Mouse (Mus musculus) heart, embryonic 14.5 days (tissue): ENCODE measurements at regions not wholly inside any gene's neighbourhood (a gene's known extent, or its start where the extent isn't known, plus 50 kb on each side); places are given as distances from the start of the nearest gene placed in this dataset.

Experiments used
- ATAC-seq: fragments of 200-750 bp; cut with Nextera tagmentation; 2 replicates; pipeline ENCODE4 v1.8.0; 2017; ENCODE audit warnings: low read depth, moderate TSS enrichment; ENCODE audit not compliant: insufficient number of reproducible peaks, insufficient read depth, low FRiP score
- H3K27ac ChIP-seq, 2 experiments: fragments of 200-500 bp in 1 of 2; fragments of 300-500 bp in 1 of 2; sonication (generic) in 1 of 2; replicated peaks in 1 of 2; 2 replicates each; pipeline ENCODE4 v1.5.1; 2012 to 2014; ENCODE audit warnings: low read depth in 2 of 2, low read length in 2 of 2, control low read depth in 1 of 2, mild to moderate bottlenecking in 1 of 2, mixed read lengths in 1 of 2; ENCODE audit not compliant: control insufficient read depth in 1 of 2, insufficient read depth in 1 of 2
- H3K27me3 ChIP-seq: fragments of 300-500 bp; sonication (generic); 2 replicates; pipeline ENCODE4 v1.6.1; 2014; ENCODE audit warnings: mild to moderate bottlenecking, low read length, control low read depth; ENCODE audit not compliant: control insufficient read depth, insufficient read depth
- H3K36me3 ChIP-seq: fragments of 300-500 bp; sonication (generic); 2 replicates; pipeline ENCODE4 v1.6.1; 2014; ENCODE audit warnings: mild to moderate bottlenecking, control low read depth, low read length, mixed read lengths; ENCODE audit not compliant: control insufficient read depth, insufficient read depth
- H3K4me1 ChIP-seq, 2 experiments: fragments of 200-500 bp in 1 of 2; fragments of 300-500 bp in 1 of 2; sonication (generic) in 1 of 2; 2 replicates each; pipeline ENCODE4 v1.6.1; 2012 to 2014; ENCODE audit warnings: low read length in 2 of 2, control low read depth in 1 of 2, mixed read lengths in 1 of 2; ENCODE audit not compliant: control insufficient read depth in 2 of 2, insufficient read depth in 2 of 2
- H3K4me2 ChIP-seq: fragments of 300-500 bp; sonication (generic); 2 replicates; pipeline ENCODE4 v1.6.1; 2014; ENCODE audit warnings: mild to moderate bottlenecking, low read length
- H3K4me3 ChIP-seq, 2 experiments: fragments of 200-500 bp in 1 of 2; fragments of 300-500 bp in 1 of 2; sonication (generic) in 1 of 2; 2 replicates each; pipeline ENCODE4 v1.5.1; 2012 to 2014; ENCODE audit warnings: low read length in 2 of 2, mild to moderate bottlenecking in 2 of 2, control low read depth in 1 of 2, low read depth in 1 of 2, moderate library complexity in 1 of 2; ENCODE audit not compliant: control insufficient read depth in 1 of 2, insufficient read depth in 1 of 2
- H3K9ac ChIP-seq: fragments of 300-500 bp; sonication (generic); 2 replicates; pipeline ENCODE4 v1.6.1; 2014; ENCODE audit warnings: mild to moderate bottlenecking, low read length
- H3K9me3 ChIP-seq: fragments of 300-500 bp; sonication (generic); 2 replicates; pipeline ENCODE4 v1.6.1; 2016; ENCODE audit warnings: low read length, control low read depth; ENCODE audit not compliant: control insufficient read depth
- WGBS: fragments of 180-500 bp; shearing (Covaris S2); extraction: QIAGEN DNeasy Blood & Tissue Kit; methylation state at CpG from one replicate; pipeline ENCODE4 v1.1.7; 2014; 5-methylcytosine and 5-hydroxymethylcytosine counted together
- microRNA counts: library from miRNA; unstranded; fragments of <30 nt; microRNA quantifications from one replicate; lab custom pipeline; 2016
- microRNA-seq: library from miRNA; unstranded; fragments of <30 nt; microRNA quantifications from one replicate; pipeline ENCODE4, GENCODE M21; 2016

DNA sequence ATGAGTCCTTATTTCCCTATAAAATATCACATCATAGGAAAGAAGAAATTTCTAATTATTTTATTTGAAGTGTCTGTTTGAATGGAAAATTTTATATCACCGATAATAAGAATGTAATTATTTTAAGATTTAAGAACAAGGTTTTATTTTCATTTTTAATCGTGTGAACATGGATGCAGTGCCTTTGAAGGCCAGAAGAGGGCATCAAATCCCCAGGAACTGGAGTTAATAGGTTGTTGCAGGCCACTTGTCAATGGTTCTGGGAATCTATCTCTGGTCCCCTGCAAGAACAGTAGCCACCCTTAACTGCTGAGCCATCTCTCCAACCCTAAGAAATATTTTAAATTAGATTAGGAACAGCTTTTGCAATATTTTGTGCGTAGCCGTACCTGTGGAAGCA is 66.5 kb upstream of the 4933415F23Rik start:
- Histone ChIP-seq H3K27me3 (no peaks in the 10 kb centered on the region), H3K27ac (no peak overlapping the region), H3K4me3 (no peak overlapping the region), H3K9ac (no peak overlapping the region), H3K4me2 (no peak overlapping the region), H3K4me1 (peaks cover 0 to under 1% of the 10 kb centered on the region in 2 experiments; a peak in 1 of 4 replicates), H3K9me3 (peaks cover 6% of the 10 kb centered on the region; the same call in 1 of the 2 replicates), H3K36me3 (no peaks in the 10 kb centered on the region)
- WGBS = 87% methylated on average over 4 of the region's 4 CpGs
- ATAC-seq = no peak

GRCm38 (mm10) chr1:23163371-23163935 is 61.4 kb upstream of the 4933415F23Rik start:
- no peaks in the 10 kb centered on the region for H3K4me1 ChIP-seq
- H3K27ac ChIP-seq = no peak overlapping the region
- no peak overlapping the region for H3K4me3 ChIP-seq
- H3K36me3 ChIP-seq = no peaks in the 10 kb centered on the region
- no peak for ATAC-seq
- no peak overlapping the region for H3K4me2 ChIP-seq
- H3K9ac ChIP-seq = no peak overlapping the region
- no peaks in the 10 kb centered on the region for H3K27me3 ChIP-seq
- WGBS = 81% methylated on average over 5 of the region's 5 CpGs
- peaks cover 2% of the 10 kb centered on the region; the same call in 1 of the 2 replicates for H3K9me3 ChIP-seq

DNA sequence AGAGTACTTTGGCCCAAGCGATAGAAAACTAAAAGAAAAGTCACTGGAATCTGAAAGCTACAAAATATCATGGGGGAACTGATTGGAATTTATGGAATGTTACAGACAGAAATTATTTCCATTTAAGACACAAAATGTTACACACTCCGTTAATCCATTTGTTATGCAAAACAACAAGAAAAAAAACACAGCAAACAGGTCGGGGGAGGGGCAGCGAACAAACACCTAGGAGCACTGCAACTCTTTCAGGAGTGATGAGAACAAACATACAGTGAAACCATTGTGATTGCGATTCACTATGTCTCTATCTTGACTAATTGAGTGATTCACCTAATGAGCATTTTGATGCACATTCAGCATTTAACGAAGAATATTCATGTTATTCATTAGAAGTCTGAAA is 60.7 kb upstream of the 4933415F23Rik start:
- WGBS = 78% methylated on average over 6 of the region's 6 CpGs
- 0 out of 2 replicates have a peak, but pooled peaks cover 2% of the 10 kb centered on the region for H3K9me3 ChIP-seq
- ATAC-seq = no peak

More for the DNA sequence above, 60.7 kb upstream of the 4933415F23Rik start:
- Histone ChIP-seq H3K27ac (no peak overlapping the region), H3K4me3 (no peak overlapping the region), H3K27me3 (no peaks in the 10 kb centered on the region), H3K9ac (no peak overlapping the region), H3K36me3 (no peaks in the 10 kb centered on the region), H3K4me1 (no peaks in the 10 kb centered on the region), H3K4me2 (no peak overlapping the region)

MicroRNAs in the stretch of these regions (microRNA counts, 519-probe panel; counts per million panel counts)
- microRNA mmu-miR-30a (lab: Ali Mortazavi, UCI) (6,361 counts per million, percentile 90 among the panel's probes with 10 or more counts), microRNA mmu-miR-30c (lab: Ali Mortazavi, UCI) (7,224 counts per million, percentile 94 among the panel's probes with 10 or more counts)

Small RNA genes lying in the stretch of these regions (microRNA-seq; reads per million reads assigned to microRNA genes)
- gene Mir30a = 19,878 reads per million, percentile 97 among the genes with 10 or more reads in this experiment
- gene Mir30c-2 = 76.6 reads per million, percentile 48 among the genes with 10 or more reads in this experiment
